Mouse (Mus musculus): ENCODE results near the gene Ubac1.

Ubac1 gene

GRCm38 (mm10) chr2:25975141-25975770 lies 46.3 kb downstream of the Ubac1 start:
- no peak for DNase-seq (ENCODE audit: low read depth)

GRCm38 (mm10) chr2:25970426-25970825 lies 51.1 kb downstream of the Ubac1 start:
- DNase-seq (ENCODE audit: low read depth), result peak; percentile 72

- DNase-seq (ENCODE audit: low read depth), result no peak
Observed at GRCm38 (mm10) chr2:25969319-25969718, 52.2 kb downstream of the Ubac1 start.

- no peak for DNase-seq (ENCODE audit: low read depth)
Observed at GRCm38 (mm10) chr2:25949291-25949690, 72.3 kb downstream of the Ubac1 start.
